Mouse (Mus musculus): ENCODE measurements around the gene Zranb1.

GRCm38 (mm10) chr7:133009676-133010075 is 78.7 kb downstream of the Zranb1 start:
- TF ChIP-seq CTCF (IDR thresholded peaks at IDR 0.05; ENCODE audit: control insufficient read depth, insufficient read depth, insufficient read length) (no peak), MAX (IDR thresholded peaks at IDR 0.05) (no peak), MYOD1 (IDR thresholded peaks at IDR 0.05; ENCODE audit: control insufficient read depth, insufficient read length, low read depth) (no peak), FOSL1 (IDR thresholded peaks at IDR 0.05; ENCODE audit: insufficient read depth, low read length, poor library complexity, severe bottlenecking) (no peak), MYOG (IDR thresholded peaks at IDR 0.05; ENCODE audit: control insufficient read depth, extremely low read depth, insufficient read length) (no peak), USF1 (IDR thresholded peaks at IDR 0.05; ENCODE audit: low read depth) (no peak)
